Mouse (Mus musculus): ENCODE data around the gene Slc12a8. TPM values are rescaled to one million over a fixed set of nuclear protein-coding genes. Genes with fewer than 3 reads are reported as not detected.

Slc12a8 gene
- polyA plus RNA-seq, 1 experiment: 1.2 TPM

DNA sequence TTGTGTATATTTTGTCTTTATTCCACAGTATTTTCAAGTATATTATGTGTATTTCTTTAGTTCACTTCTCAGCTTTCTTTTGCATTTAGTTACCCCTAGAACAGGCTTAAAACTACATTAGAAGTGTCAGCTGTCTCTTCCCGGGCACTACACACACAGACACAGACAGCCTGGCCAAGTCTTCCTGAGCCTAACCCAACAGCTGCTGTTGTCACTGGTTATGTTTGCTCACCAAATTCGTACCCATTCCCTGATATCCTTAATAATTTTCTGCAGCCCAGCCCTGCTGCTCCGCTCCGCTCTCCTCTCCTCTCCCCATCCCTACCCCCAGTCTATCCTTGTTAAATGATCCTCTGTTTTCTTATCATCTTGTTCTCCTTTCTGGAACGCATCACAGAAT, 112.4 kb downstream of the Slc12a8 start:
- no peak for TF ChIP-seq CTCF (IDR thresholded peaks at IDR 0.05; ENCODE audit: extremely low read depth, insufficient read depth, low read length)
- TF ChIP-seq POLR2A (IDR thresholded peaks at IDR 0.05; ENCODE audit: extremely low read depth, insufficient read depth, low read length): no peak

DNA sequence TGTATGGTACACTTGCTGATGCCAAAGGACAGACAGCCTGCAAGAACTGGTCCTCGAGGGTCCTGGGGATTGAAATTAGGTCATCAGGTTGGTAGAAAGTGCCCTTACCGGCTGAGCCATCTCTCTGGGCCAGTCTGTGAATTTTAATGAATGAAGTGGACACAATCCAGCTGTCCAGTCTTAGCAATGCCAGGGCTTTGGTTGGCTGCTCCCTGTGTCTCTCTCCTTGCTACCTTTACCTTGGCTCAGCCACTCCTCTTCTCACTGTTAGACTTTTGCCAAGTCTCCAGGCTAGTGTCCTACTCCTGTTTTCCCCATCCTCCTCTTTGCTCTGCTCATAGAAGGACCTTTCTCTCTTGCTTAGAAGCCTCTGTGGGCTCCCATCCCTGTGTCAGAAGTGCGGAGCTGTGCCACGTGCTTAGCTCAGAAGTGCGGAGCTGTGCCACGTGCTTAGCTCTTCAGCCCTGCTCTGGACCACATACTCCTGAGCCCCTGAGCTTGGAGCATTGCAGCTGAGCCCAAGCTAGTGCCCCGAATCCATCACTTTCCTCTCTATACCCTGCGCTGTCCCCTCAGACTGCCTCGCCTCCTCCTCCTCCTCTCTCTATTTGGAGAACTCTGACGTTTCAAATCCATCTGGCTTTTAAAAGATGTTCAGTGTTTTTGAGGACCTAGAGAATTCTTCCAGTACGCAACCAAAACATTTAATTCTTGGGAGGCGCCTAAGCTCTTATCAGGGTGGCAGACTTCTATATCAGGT, 118.9 kb downstream of the Slc12a8 start:
- Histone ChIP-seq H3K4me1 (ENCODE audit: control insufficient read depth, insufficient read depth, low read length) (peaks cover 5% of the 10 kb centered on the region; the same call in 1 of the 2 replicates), H3K4me3 (ENCODE audit: insufficient read depth, low read length) (no peak overlapping the region), H3K27ac (ENCODE audit: insufficient read depth, low read length) (no peak overlapping the region)
- TF ChIP-seq POLR2A (IDR thresholded peaks at IDR 0.05; ENCODE audit: extremely low read depth, insufficient read depth, low read length): 0 out of 2 replicates have a peak, but pooled peaks have one; percentile 10
- no peak for TF ChIP-seq CTCF (IDR thresholded peaks at IDR 0.05; ENCODE audit: extremely low read depth, insufficient read depth, low read length)

More for the DNA sequence above, 112.4 kb downstream of the Slc12a8 start:
- Histone ChIP-seq H3K4me3 (ENCODE audit: insufficient read depth, low read length) (no peak overlapping the region), H3K27ac (ENCODE audit: insufficient read depth, low read length) (no peak overlapping the region), H3K4me1 (ENCODE audit: control insufficient read depth, insufficient read depth, low read length) (no peaks in the 10 kb centered on the region)

DNA sequence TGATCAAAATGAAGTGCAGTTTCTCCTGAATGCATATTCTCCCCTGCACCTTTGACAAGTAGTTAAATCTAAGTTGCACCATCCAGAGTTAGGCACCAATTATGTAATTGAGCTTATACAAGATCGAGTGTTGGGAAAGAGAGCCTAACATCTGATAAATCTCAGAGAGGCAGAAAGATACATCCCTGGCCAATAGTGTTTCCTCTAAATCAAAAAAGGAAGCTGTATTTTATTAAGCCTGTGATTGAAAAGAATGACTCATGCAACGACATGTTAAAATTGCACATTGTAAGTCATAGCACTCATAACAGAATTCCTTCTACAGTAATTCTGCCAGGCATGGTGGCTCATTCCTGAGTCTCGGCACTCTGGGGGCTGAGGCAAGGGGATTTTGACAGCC, 124.7 kb downstream of the Slc12a8 start:
- no peak overlapping the region for H3K4me3 ChIP-seq (ENCODE audit: insufficient read depth, low read length)
- H3K4me1 ChIP-seq (ENCODE audit: control insufficient read depth, insufficient read depth, low read length): no peaks in the 10 kb centered on the region; the same call in 1 of the 2 replicates
- peak overlapping the region; percentile 46; the same call in 1 of the 2 replicates for H3K27ac ChIP-seq (ENCODE audit: insufficient read depth, low read length)
- TF ChIP-seq POLR2A (IDR thresholded peaks at IDR 0.05; ENCODE audit: extremely low read depth, insufficient read depth, low read length) (no peak), CTCF (IDR thresholded peaks at IDR 0.05; ENCODE audit: extremely low read depth, insufficient read depth, low read length) (no peak)

DNA sequence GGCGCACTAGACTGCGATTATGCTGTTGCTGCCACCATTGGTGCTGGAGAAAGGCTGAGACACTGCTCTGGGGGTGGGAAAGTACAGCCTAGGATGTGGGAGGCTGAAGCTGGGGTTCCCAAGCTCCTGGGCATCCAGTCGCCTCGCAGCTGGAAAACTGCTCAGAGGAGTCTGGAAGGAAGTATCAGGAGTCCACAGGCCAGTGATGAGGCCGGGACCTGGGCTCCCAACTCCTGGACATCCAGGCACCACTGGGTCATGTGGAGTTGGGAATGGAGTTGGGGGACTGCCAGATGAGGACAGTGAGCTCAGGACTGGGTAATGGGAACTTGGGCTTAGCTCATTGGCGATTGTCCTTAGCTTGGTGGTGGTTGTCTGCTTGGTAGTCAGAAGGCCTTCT, 136.0 kb downstream of the Slc12a8 start:
- Histone ChIP-seq H3K4me1 (ENCODE audit: control insufficient read depth, insufficient read depth, low read length) (peaks cover 2% of the 10 kb centered on the region; the same call in 1 of the 2 replicates), H3K27ac (ENCODE audit: insufficient read depth, low read length) (no peak overlapping the region), H3K4me3 (ENCODE audit: insufficient read depth, low read length) (no peak overlapping the region)
- TF ChIP-seq POLR2A (IDR thresholded peaks at IDR 0.05; ENCODE audit: extremely low read depth, insufficient read depth, low read length): no peak
- no peak for TF ChIP-seq CTCF (IDR thresholded peaks at IDR 0.05; ENCODE audit: extremely low read depth, insufficient read depth, low read length)

DNA sequence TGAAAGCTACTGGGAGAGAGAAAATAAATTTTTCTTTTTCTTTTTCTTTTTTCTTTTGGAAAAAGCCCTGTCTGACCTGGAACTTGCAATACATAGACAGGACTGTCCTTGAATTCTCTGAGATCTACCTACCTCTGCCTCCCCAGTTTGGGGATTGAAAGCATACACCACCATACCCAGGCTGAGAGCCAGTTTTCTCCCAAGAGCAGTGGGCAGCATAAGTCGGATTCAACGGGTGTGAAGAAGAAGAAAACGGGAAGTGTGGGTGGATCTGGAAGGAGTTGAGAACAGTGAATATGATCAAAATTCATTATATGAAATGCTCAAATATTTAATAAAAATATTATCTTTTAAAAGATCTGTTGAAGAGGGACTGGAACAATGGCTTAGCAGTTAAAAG, 138.3 kb downstream of the Slc12a8 start:
- Histone ChIP-seq H3K27ac (ENCODE audit: insufficient read depth, low read length) (no peak overlapping the region), H3K4me1 (ENCODE audit: control insufficient read depth, insufficient read depth, low read length) (peaks cover 2% of the 10 kb centered on the region; the same call in 1 of the 2 replicates), H3K4me3 (ENCODE audit: insufficient read depth, low read length) (no peak overlapping the region)
- TF ChIP-seq CTCF (IDR thresholded peaks at IDR 0.05; ENCODE audit: extremely low read depth, insufficient read depth, low read length) (no peak), POLR2A (IDR thresholded peaks at IDR 0.05; ENCODE audit: extremely low read depth, insufficient read depth, low read length) (no peak)

DNA sequence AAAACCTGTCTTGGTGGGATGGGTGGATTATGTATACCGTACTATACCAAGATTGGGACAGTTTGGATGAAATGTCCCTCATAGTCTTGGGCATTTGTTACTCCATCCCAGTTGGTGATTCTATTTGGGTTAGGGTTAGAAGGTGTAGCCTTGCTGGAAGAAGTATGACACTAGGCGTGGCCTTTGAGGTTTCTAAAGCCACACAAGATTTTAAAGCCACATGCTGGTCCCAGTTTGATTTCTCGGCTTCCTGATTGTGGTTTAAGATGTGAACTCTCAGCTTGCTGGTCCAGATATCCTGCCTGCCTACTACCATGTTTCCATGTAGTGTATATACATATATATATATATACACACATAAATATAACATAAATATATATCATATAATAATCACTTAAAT, 140.1 kb downstream of the Slc12a8 start:
- H3K27ac ChIP-seq (ENCODE audit: insufficient read depth, low read length): no peak overlapping the region
- H3K4me3 ChIP-seq (ENCODE audit: insufficient read depth, low read length): no peak overlapping the region
- no peak for TF ChIP-seq CTCF (IDR thresholded peaks at IDR 0.05; ENCODE audit: extremely low read depth, insufficient read depth, low read length)
- TF ChIP-seq POLR2A (IDR thresholded peaks at IDR 0.05; ENCODE audit: extremely low read depth, insufficient read depth, low read length): no peak
- H3K4me1 ChIP-seq (ENCODE audit: control insufficient read depth, insufficient read depth, low read length): peaks cover 2% of the 10 kb centered on the region; the same call in 1 of the 2 replicates

DNA sequence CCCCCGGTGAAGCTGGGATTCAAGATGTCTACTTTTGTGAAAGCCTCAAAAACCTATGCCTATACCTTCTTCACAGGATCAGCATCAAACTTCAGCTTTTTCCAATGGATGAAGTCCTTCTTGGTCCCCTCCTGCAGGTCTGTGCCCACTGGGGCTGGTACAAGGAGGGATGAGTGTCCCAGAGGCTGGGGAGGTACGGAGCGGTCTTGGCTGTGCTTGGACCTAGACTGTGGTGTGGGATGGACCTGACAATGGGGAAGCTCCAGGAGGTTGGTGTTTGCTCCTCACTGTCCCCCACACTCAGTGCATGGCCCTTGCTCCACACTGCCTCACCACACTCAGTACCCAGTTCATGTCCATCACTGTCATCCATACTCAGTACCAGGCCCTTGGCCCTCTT, 141.0 kb downstream of the Slc12a8 start:
- no peak for TF ChIP-seq POLR2A (IDR thresholded peaks at IDR 0.05; ENCODE audit: extremely low read depth, insufficient read depth, low read length)
- TF ChIP-seq CTCF (IDR thresholded peaks at IDR 0.05; ENCODE audit: extremely low read depth, insufficient read depth, low read length): no peak
- Histone ChIP-seq H3K27ac (ENCODE audit: insufficient read depth, low read length) (no peak overlapping the region), H3K4me3 (ENCODE audit: insufficient read depth, low read length) (no peak overlapping the region), H3K4me1 (ENCODE audit: control insufficient read depth, insufficient read depth, low read length) (peaks cover 2% of the 10 kb centered on the region; the same call in 1 of the 2 replicates)

DNA sequence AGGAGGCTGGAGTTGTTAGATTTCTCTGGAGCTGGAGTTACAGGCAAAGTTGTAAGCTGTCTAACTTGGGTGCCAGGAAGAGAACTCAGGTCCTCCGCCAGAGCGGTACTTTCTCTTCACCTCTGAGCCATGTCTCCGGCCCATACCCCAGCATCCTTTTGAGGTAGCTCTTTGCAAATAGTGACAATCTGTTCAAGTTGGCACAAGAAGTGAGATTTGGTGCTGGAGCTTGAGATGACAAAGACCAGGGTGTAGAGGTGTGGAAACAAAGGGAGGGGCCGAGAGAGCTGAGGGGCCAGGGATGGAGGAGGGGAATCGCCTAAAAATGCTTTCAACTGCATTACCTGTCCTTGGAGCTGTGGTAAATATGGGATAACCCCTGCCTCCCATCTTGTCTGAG, 142.4 kb downstream of the Slc12a8 start:
- TF ChIP-seq POLR2A (IDR thresholded peaks at IDR 0.05; ENCODE audit: extremely low read depth, insufficient read depth, low read length) (no peak), CTCF (IDR thresholded peaks at IDR 0.05; ENCODE audit: extremely low read depth, insufficient read depth, low read length) (no peak)
- H3K4me3 ChIP-seq (ENCODE audit: insufficient read depth, low read length): no peak overlapping the region
- H3K4me1 ChIP-seq (ENCODE audit: control insufficient read depth, insufficient read depth, low read length): peaks cover 2% of the 10 kb centered on the region; the same call in 1 of the 2 replicates
- H3K27ac ChIP-seq (ENCODE audit: insufficient read depth, low read length): no peak overlapping the region

DNA sequence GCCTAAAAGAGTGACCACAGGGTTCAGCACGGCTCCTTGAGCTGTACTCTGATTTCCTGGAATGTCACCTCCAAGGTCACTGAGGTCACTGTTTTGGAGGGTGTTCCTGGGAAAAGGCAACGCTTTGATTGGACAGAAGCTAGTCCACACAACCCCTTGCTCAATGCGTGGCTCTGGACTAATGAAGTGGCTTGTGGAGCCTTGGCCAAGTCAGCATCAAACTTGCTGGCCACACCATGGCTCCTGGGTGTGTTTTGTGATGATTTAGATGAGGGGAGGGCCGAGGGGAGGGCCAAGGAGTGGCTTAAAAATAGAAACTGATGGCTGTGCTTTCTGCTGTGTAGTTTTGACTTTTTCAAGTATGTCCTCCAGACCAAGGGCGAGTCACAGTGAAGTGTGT, 143.0 kb downstream of the Slc12a8 start:
- peaks cover 1% of the 10 kb centered on the region; the same call in 1 of the 2 replicates for H3K4me1 ChIP-seq (ENCODE audit: control insufficient read depth, insufficient read depth, low read length)
- TF ChIP-seq POLR2A (IDR thresholded peaks at IDR 0.05; ENCODE audit: extremely low read depth, insufficient read depth, low read length) (no peak), CTCF (IDR thresholded peaks at IDR 0.05; ENCODE audit: extremely low read depth, insufficient read depth, low read length) (no peak)
- no peak overlapping the region for H3K27ac ChIP-seq (ENCODE audit: insufficient read depth, low read length)
- H3K4me3 ChIP-seq (ENCODE audit: insufficient read depth, low read length): no peak overlapping the region

DNA sequence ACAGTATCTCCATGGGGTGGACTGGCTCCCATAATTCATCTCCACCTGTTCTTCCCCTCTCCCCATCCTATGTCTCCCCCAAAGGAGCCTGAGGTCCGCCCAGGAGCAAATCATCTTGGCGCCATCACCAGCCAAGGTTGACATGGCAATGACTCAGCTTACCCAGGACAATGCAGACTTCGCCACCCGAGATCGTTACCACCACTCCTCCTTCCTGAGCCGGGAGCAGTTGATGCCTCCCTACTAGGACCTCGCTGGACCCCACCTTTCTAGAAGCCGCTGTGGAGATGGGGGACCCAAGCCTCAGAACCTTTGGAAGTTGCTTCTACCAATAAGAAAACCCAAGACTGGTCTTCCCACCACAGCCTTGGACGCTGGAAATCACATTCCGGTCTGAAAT, 145.7 kb downstream of the Slc12a8 start:
- Histone ChIP-seq H3K27ac (ENCODE audit: insufficient read depth, low read length) (no peak overlapping the region), H3K4me1 (ENCODE audit: control insufficient read depth, insufficient read depth, low read length) (no peaks in the 10 kb centered on the region), H3K4me3 (ENCODE audit: insufficient read depth, low read length) (no peak overlapping the region)
- no peak for TF ChIP-seq CTCF (IDR thresholded peaks at IDR 0.05; ENCODE audit: extremely low read depth, insufficient read depth, low read length)

Measured in cortical plate, adult 2 months (tissue).